Mouse (Mus musculus) stomach, postnatal 0 days (tissue): ENCODE results near the gene Col23a1.

Experiments used
- CTCF ChIP-seq: IDR thresholded peaks from 2 replicates; pipeline ENCODE4 v1.5.1; 2016; ENCODE audit warnings: antibody characterized with exemption, low read depth, mild to moderate bottlenecking, moderate library complexity
- EP300 ChIP-seq: optimal IDR thresholded peaks from 2 replicates; pipeline ENCODE3; 2016; ENCODE audit warnings: antibody characterized with exemption

- TF ChIP-seq EP300, result no peak
- no peak for TF ChIP-seq CTCF
These were observed 25.4 kb upstream of the Col23a1 start for GRCm38 (mm10) chr11:51264352-51264751.
